Mouse (Mus musculus): Measurements from ENCODE around the gene Vamp1.
"Not testable (repeated sequence)": the region's sequence is repeated elsewhere in the genome, so short reads cannot be mapped to it uniquely, and the experiment has no call there.

Vamp1 gene

DNA sequence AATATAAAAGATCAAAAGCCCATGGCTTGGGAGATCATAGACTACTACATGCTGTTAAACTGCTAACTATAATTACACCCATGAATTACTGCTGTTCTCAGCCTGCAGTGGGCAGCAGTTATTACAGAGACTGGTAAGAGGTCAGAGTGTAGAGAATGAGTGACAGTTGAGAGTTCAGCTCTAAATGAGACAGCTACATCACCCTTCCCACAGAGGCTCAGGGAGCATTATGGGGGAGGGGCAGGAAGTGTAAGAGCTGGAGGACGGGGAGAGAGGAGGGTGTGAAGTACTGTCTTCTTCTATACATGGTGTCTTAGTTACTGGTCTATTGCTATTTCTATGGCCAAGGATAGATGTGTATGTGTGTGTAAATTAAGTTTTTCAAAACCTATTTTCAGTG is 29.2 kb downstream of the Vamp1 start:
- no peak for DNase-seq (ENCODE audit: low read depth, low spot score)

DNA sequence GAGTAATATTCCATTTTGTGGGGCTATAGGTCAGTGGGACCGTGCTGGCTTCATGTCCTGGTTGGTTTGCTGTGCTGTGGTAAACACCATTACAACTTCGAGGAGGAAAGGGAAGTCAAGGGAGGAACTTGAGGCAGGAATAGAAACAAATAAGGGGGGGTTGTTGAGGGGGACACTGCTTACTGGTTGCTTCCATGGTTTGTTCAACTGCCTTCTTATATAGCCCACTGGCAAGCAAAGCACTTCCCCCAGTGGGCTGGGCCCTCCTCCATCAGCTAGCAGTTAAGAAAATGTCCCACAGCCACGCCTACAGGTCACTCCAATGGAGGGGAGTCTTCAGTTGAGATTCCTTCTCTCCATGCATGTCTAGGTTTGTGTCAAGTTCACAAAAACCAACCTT is 36.9 kb downstream of the Vamp1 start:
- no peak for DNase-seq (ENCODE audit: low read depth, low spot score)

DNA sequence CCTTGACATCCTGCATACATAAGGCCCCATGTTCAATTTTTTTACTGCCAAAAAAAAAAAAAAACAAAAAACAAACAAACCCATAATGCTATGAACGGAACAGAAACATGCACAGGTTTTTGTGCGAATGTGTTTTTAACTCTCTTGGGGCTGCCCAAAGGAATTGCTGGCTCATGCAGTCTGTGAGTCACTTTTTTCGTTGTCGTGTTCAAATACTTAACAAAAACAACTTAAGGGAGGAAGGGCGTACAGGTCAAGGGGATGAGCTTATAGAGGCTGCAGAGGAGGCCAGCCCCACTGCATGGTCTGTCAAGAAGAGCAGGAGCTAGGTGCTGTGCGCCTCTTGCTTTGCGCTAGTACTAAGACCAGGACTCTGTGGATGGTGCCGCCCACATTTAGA is 37.4 kb downstream of the Vamp1 start:
- no peak for DNase-seq (ENCODE audit: low read depth, low spot score)

DNA sequence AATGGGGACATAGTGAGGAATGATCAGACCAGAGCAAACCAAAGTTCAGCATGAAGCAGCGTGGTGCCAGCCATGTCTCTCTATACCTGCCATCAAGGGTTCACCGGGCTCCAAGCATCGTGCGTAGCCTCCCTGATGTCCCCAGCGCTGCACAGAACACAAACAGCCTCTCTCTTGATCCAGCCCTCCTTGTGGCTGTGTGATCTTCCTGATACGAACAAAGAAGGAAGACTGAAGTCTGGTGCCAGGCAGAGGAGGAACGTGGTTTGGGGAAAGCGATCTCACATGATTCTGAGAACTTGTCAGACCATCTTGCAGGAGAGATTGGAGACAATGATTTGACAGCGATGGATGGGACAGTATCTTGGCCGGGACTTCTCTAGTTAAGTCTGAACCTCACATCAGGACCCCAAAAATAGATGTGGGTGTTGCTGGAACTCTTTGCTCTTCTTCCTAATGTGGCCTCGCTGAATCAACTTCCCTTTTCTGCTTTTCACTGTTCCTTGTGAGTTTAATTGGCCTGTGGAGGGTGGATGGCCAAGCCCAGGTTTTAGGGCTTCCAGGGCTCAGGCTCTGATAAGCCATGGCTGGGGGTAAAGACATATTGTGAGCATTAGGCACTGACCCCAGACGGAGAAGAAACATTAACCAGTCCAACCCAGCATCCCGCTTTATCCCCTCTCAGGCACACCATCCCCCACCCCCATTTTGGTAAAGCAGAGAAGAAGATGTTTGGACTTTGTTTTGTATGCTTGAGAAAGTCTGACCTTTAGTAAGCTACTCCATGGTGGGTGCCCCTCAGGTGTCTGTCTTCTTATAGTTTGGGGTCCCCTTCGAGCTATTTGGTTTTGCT is 38.7 kb downstream of the Vamp1 start:
- DNase-seq (ENCODE audit: low read depth, low spot score) = no peak

DNA sequence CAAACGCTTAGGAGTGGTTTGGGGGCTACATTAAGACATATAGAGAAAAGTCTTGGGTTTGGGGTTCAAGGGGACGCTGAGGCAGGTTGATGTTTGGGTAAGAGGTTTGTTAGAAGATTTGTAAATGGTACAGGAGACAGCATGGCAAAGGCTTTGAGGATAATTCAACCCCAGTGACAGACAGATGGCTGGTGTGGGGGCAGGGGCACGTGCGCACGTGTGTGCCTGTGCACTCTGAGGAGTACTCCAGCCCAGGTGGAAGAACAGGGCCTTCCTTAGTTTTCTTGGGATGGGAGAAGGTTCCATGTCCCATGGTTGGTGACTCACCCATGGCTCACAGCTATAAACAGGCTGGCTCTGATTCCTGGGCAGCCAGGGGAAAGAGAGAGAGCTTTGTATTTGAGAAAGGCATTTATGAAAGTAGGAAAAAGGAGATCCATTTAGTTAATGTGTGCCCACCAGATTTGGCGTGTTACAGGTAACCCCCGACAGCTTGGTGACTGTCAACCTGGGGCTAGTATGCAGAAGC is 40.2 kb downstream of the Vamp1 start:
- no peak for DNase-seq (ENCODE audit: low read depth, low spot score)

DNA sequence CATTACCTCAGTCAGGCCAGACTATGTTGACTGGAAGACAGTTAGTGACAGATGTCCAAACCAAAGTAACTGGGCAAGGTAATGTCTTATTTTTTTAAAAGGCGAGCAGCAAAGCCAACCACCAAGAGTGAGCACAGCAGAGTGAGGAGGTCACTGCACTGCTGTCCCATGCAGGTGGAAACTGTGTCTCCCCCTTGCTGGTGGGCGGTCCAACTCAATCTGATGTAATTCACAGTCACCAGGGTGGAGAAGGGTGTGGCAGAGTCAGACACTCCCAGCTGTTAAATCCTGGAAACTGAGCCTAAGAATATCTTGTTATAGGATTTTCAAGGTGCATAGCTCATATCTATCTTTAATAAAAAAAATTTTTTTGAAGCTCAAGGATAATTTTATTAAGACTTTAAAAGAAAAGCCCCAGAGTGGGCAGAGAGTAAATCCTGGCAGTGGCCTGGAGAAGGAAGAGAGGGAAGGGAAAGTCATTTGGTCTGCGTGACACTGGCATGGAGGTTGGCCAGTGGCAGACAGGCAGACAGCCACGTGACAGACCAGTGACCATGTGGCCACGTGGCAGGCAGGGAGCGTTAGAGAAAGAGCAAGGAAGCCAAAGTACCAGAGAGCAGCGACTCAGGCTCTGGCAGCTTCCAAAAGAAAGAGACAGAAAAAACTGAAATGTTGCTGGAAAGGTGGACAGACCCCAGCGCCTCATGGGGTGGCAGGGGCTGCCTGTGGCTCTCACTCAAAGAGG is 41.0 kb downstream of the Vamp1 start:
- DNase-seq (ENCODE audit: low read depth, low spot score) = no peak

DNA sequence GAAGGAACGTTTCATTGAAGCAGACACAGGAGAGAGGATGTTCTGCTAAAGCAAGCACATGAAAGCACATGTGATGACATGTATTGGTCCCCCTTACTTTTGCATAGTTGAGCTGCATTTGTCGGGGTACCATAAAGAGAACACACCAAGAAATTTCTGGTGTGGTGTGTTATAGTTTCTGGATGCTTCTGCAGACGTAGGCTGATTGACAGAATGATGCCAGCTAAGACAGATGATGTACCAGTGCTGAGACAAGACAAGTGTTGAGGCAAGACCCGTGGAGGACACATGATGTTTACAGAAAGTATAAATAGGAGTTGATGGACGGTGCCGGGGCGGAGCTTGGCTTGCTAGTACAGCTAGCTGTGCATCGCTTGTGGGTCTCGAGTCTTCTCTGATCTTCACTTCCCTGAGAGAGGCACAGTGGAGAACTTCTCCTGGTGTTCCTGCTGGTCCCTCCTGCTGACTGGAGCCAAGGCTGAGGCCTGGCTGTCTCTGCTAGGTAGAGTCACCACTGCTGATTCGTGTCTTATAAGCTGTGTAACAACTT is 44.7 kb downstream of the Vamp1 start:
- no peak for DNase-seq (ENCODE audit: low read depth, low spot score)

DNA sequence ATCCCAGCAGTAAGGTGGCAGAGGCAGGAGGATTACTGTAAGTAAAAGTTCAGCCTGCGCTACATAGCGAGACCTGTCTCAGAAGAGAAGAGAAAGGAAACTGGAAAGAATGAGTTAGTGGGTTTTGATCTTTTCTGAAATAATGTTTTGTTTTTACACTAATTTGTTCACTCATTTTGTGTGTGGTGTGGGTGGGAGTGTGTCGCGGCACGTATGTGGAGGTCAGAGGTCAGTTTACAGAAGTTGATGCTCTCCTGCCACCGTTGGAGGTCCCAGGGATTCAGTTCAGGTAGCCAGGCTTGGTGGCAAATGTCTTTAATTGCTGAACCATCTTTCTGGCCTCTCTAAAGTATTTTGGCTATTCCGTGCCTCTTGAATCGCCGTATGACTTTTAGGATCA is 48.9 kb downstream of the Vamp1 start:
- DNase-seq (ENCODE audit: low read depth, low spot score) = no peak

DNA sequence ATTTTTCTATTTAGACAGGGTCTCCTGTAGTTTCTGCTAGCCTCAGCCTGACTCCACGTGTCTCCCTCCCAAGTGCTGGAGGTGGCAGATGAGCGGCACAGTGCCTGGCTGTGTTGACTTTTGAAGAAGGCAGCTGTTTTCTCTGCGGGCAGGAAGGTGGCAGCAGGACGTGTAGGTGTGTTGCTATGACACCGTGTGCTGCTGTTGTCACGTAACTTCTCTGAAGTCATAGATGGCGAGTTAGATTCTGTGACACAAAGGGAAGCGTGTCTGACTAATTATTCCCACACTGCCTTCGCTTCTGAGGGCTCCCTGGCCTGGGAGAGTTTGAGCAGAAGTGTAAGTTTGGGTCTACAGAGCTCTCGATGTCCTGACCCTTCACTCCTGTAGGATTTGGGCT is 49.9 kb downstream of the Vamp1 start:
- no peak for DNase-seq (ENCODE audit: low read depth, low spot score)

DNA sequence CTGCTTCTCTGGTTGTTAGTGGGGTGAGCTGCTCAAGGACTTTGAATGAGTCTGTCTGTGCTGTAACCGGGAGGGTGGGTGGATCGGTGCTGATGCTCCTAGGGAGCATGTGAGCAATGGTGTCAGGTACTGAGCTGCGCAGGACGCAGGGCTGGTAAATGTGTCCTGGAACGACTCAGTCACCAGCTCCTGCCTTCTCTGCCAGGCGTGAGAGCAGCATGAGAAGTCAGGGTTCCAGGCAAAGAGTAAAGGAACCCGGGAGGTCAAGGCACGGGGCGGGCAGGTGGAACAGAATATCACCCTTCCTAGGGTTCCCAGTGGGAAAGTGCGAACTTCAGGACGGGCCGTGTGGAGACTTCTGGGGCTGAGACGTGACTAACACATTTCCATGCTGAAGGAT is 50.7 kb downstream of the Vamp1 start:
- DNase-seq (ENCODE audit: low read depth, low spot score) = no peak

DNA sequence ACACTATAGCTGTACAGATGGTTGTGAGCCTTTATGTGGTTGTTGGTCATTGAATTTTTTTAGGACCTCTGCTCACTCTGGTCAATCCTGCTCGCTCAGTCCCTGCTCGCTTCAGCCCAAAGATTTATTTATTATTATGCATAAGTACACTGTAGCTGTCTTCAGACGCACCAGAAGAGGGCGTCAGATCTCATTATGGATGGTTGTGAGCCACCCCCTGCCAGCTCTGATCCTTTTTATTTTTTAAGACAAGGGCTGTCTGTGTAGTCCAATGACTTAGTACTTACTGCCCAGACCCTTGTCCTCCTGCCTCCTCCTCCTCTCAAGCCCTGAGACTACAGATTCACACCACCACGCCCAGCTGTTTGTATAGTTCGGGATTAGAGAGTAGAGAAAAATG is 51.2 kb downstream of the Vamp1 start:
- not testable (repeated sequence) for DNase-seq (ENCODE audit: low read depth, low spot score)

DNA sequence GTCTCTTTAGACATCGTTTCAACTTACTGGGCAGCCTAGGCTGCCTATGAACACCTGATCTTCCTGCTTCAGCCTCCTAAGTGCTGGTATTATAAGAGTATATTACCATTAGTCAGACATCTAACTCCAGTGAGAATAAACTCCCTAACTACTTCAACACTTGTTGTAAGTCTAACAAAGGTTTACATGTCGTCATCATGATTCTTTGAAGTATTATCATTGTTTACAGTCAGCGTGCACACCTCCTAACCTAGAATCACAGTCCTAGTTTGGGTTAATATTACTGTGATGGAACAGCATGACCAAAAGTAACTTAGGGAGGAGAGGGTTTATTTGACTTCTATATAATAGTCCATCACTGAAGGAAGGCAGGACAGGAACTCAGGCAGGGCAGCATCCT is 52.1 kb downstream of the Vamp1 start:
- DNase-seq (ENCODE audit: low read depth, low spot score) = no peak

DNA sequence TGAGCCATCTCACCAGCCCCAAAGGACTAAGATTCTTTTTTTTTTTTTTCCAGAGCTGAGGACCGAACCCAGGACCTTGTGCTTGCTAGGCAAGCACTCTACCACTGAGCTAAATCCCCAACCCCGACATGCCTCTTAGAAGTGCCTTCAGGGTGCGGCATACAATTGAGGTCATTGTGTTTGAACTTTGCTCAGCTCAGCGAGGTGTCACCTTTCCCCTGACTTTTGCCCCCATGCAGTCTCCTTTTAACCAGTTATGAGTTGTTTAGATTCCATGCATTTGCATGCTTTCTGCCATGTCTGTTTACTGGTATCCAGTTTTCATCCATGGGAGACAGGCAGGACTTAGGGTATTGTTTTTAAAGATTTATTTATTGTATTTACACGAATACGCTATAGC is 53.4 kb downstream of the Vamp1 start:
- no peak for DNase-seq (ENCODE audit: low read depth, low spot score)

DNA sequence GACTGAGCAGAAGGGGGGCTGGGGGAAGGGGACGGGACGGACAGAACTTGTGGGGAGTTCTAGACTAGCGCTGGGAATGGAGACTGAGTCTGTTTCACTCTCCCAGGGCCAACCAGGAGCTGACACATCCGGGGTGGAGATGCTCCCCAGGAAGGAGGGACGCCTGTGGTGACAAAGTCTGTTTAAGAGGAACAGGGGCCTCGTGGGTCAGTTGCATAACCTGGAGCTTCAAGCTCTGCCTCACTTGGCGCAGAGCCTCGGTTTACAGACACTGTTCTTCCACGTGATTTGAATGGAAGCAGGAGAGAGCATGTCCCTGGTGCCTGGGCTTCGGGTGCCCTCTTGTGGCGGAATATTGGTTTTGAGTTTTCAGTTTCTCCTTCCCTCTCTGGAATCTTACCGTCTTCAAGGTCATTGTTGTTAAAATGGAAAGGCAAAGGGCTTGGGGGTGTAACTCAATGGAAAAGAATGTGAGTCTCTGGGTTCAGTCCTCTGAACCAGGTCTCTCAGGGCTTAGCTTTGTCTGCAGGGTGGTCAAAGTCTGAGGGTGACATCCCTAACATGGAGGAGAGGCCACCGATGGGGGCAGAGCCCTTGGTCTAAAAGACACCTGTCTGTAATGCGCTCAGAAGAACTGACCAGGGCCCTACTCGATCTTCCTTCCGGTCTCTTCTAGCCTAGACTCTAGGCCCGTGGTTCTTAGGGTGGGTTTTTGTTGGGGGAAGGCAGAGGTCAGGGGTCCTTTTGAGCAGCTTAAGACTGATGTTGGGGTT is 56.3 kb downstream of the Vamp1 start:
- peak; percentile 83 for DNase-seq (ENCODE audit: low read depth, low spot score)

DNA sequence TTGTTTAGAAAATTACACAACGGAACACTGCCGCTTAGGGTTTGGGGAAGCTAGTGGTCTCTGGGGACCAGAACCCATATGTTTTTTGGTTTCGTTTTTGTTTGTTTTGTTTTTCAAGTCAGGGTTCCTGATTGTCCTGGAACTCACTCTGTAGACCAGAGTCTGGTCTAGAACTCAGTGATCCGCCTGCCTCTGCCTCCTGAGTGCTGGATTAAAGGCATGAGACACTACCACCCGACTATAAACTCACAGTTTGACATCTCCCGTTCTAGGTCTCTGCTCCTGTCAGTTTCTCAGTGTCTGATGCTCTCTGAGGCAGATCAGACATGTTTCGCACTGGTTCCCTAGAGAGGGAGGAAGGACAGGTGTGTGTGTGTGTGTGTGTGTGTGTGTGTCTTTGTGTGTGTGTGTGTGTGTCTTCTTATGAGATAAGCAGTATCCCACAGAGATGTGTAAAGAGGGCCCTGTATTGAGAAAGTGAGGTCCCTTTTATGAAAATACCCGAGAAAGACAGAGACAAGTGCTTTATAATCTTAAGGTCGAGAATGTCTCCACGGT is 57.0 kb downstream of the Vamp1 start:
- no peak for DNase-seq (ENCODE audit: low read depth, low spot score)

DNA sequence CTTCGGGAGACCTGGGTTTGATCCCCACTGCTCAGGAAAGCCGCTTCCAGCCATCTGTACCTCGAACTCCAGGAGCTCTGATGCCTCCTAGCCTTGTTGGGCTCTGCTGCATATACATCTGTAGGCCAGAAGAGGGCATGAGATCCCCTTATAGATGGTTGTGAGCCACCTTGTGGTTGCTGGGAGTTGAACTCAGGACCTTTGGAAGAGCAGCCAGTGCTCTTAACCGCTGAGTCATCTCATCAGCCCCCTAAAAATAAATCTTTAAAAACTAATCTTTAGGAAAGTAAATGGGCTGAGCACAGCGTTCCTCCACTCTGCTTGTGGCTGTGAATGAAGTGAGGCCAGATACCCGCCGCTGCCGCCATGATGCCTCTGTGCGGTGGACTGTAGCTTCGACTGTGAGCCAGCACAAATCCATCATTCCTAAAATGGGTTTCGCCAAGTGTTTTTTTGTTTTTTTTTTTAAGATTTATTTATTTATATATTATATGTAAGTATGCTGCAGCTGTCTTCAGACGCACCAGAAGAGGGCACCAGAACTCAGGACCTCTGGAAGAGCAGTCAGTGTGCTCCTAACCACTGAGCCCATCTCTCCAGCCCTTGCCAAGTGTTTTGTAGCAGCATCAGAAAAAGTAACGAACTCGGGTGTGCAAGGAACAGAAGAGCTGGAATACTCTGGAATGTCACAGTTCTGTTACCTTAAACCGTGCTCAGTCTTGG is 59.7 kb downstream of the Vamp1 start:
- no peak for DNase-seq (ENCODE audit: low read depth, low spot score)

DNA sequence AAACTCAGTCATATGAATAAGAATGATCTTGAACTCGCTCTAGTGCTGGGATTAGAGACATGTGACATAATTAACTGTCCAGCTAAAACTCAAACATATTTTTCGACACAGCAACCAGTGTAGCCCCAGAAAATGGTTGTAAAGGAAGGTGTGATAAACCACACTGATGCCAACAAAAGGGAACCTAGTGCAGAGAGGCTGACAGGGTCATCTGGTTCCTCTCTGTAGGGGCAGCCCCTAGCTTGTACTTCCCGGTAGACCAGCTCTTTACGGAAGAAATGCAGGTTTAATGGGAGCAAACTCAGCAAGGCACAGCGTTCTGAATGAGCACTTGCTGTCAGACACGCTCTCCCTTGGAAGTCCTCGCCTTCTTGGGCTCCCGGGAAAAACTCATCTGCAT is 64.4 kb downstream of the Vamp1 start:
- DNase-seq (ENCODE audit: low read depth, low spot score) = no peak

DNA sequence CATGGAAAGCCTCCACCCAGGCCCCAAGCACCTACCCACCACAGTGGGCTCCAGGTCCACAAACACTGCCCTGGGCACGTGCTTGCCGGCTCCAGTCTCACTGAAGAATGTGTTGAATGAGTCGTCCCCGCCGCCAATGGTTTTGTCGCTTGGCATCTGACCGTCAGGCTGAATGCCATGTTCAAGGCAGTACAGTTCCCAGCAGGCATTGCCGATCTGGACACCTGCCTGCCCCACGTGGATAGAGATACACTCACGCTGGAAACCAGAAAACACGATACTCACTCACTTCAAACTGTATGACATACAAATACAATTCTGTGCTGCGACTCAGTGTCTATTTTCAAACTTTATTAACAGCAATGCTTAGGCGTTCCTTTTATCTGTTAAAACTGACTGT is 67.4 kb downstream of the Vamp1 start:
- not testable (repeated sequence) for DNase-seq (ENCODE audit: low read depth, low spot score)

DNA sequence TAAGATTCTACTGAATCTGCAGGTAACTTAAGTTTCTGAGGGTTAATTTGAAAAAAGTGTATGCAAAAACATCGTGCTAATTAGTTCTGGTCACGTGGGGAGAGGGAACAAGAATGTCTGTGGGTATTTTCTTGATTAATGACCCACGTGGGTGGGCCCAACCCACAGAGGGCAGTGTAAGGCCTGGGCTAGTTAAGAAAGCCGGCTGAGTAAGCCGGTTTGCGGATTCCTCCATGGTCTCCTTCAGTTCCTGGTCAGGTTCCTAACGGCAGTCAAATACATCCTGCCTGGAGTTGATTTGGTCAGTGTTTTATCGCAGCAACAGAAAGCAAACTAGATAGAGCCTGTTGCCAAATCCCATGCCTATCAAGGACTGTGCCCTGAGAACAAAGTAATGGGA is 68.9 kb downstream of the Vamp1 start:
- DNase-seq (ENCODE audit: low read depth, low spot score) = no peak

DNA sequence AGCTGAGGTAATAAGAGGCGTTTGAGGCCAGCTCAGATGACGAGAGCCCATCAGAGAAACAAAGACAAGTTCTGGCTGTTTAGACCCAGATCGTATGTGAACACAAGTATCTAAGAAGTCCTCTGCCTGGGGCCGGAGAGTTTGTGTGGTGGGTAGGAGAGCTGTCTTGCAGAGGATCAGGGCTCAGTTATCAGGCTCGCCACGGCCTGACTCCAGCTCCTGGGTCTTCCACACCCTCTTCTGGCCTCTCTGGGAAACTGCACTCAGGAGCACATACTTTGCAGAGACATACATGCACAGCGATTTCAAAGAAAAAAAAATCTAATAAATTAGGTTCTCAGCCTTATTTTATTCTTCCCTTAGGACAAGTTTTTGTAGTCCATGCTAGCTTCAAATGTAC is 69.4 kb downstream of the Vamp1 start:
- no peak for DNase-seq (ENCODE audit: low read depth, low spot score)

DNA sequence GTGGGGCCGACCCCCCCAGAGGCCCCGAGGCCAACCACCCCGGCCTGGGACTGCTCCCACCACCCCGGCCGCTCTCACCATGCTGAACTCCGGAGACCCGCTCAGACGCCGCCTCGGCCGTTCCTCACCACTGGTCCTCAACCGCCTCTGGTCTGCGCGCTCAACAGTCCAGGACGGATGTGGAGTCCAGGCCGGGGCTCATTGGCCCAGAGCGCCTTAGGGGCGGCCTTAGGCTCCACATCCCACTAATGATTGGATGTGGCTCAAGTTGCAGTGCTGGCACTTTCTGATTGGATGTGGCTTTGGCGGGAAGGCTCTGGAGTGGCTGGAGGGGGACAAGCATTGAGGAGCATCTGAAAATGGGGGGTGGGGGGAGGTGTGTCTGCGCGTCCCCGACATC is 70.5 kb downstream of the Vamp1 start, which contains the start of gene Tuba3a:
Gene Tuba3a, minus strand, starts transcription at position 153 of the 400 bp plus-strand sequence.
- DNase-seq (ENCODE audit: low read depth, low spot score) = no peak
